Mouse (Mus musculus): ENCODE data around the gene Dock8. TPM values are rescaled to one million over a fixed set of nuclear protein-coding genes. Genes with fewer than 3 reads are reported as not detected.
"Not testable (repeated sequence)": the region's sequence is repeated elsewhere in the genome, so short reads cannot be mapped to it uniquely, and the experiment has no call there.

Gene Dock8
- polyA plus RNA-seq, 1 experiment from 2014 or later = 2.2 TPM

DNA sequence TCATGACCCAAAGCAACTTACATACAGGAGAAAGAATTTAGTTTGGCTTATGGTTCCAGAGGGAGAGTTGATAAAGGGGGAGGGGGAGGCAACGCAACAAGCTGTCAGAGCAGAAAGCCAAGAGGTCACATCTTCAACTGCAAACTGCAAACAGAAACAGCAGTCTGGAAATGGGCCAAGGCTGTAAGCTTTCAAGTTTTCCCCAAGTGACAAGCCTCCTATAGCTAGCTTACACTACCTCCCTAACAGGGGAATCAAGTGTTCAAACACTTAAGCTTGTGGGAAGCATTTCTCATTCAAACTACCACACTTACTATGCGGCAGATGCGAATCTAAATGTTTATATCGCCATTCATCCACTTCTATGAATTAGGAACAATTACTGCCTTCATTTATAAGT is 4.5 kb downstream of the Dock8 start:
- WGBS = 57% methylated on average over 4 of the region's 4 CpGs
- no peaks in the 10 kb centered on the region for H3K9me3 ChIP-seq
- H3K9ac ChIP-seq = no peak overlapping the region
- no peak overlapping the region for H3K4me3 ChIP-seq
- no peak overlapping the region for H3K4me2 ChIP-seq
- H3K27me3 ChIP-seq = peaks cover 51% of the 10 kb centered on the region
- H3K36me3 ChIP-seq = no peaks in the 10 kb centered on the region
- H3K4me1 ChIP-seq (replicated peaks) = peaks cover 15% of the 10 kb centered on the region
- no peak overlapping the region for H3K27ac ChIP-seq
- no peak for ATAC-seq (ENCODE audit: low FRiP score)

- Histone ChIP-seq H3K9ac (no peak overlapping the region), H3K4me3 (no peak overlapping the region), H3K27ac (no peak overlapping the region), H3K27me3 (peaks cover 22% of the 10 kb centered on the region), H3K36me3 (no peaks in the 10 kb centered on the region), H3K4me2 (no peak overlapping the region), H3K9me3 (no peaks in the 10 kb centered on the region), H3K4me1 (replicated peaks) (no peaks in the 10 kb centered on the region; the same call in 1 of the 2 replicates)
- ATAC-seq (ENCODE audit: low FRiP score) = no peak
- WGBS = 68% methylated on average over 1 of the region's 1 CpGs
These were observed 7.4 kb downstream of the Dock8 start for GRCm38 (mm10) chr19:25006686-25007085.

DNA sequence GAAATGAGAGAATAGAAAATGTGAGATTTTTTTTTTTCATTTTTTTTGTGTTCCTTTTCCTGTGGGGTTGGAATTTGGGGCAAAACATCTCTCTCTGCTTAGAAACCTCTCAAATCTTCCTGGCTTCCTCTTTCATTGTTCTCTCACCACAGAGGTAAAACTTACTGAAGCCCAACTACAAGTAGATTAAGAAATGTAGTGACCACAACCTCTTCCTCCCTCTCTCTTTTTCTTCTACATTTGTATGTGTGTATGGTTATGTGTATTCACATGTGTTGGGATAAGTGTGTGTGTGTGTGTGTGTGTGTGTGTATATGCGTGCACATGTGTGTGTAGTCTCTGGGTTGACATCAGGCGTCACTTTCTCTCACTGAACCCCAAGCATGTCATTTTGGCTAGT is 9.2 kb downstream of the Dock8 start:
- no peaks in the 10 kb centered on the region for H3K9me3 ChIP-seq
- H3K4me1 ChIP-seq (replicated peaks) = no peaks in the 10 kb centered on the region; the same call in 1 of the 2 replicates
- no peak overlapping the region for H3K9ac ChIP-seq
- ATAC-seq (ENCODE audit: low FRiP score) = no peak
- H3K4me2 ChIP-seq = no peak overlapping the region
- no peak overlapping the region for H3K4me3 ChIP-seq
- 0 out of 2 replicates have a peak, but pooled peaks cover 5% of the 10 kb centered on the region for H3K27me3 ChIP-seq
- WGBS = 86% methylated on average over 2 of the region's 2 CpGs
- H3K27ac ChIP-seq = no peak overlapping the region
- no peaks in the 10 kb centered on the region for H3K36me3 ChIP-seq

DNA sequence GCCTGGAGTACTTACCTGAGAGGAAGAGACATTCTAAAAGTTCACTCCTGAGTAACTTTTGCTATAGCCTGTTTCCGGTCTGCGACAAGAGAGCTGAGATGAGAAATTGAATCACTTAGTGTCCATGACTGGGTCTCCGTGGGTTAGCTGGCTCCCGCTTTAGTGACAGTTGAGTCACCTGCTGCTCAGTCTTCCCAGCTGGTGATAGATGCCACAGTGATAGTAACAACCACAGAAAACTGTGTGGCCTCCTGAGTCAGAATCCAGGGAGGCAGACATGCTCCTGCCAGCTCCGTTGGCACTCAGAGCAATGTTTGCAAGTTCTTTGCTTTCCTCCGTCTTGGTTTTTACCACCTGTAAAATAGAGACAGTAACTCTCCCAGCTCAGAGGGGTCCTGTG is 23.4 kb downstream of the Dock8 start:
- H3K4me3 ChIP-seq = no peak overlapping the region
- no peaks in the 10 kb centered on the region for H3K9me3 ChIP-seq
- 86% methylated on average over 6 of the region's 6 CpGs for WGBS
- H3K27ac ChIP-seq = no peak overlapping the region
- H3K9ac ChIP-seq = no peak overlapping the region
- H3K4me1 ChIP-seq (replicated peaks) = no peaks in the 10 kb centered on the region
- no peaks in the 10 kb centered on the region for H3K36me3 ChIP-seq
- H3K4me2 ChIP-seq = no peak overlapping the region
- no peak for ATAC-seq (ENCODE audit: low FRiP score)
- no peaks in the 10 kb centered on the region for H3K27me3 ChIP-seq

DNA sequence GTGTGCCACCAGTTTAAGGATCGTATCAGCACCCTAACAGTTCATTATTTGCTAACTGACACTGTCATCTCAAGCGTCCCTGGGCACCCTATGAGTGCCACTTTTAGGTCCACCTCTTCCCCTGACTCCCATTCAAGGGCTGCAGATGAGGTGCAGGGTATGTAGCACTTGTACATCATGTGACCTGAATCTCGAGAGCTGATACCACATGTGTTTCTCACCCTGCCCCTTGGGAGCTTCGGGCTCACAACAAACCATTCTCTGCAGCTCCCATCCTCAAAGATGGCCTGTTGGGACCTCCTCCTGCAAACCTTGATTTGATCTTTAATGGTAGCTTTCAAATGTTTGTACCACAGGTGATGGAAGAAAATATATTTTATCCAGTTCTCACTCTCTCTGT is 32.4 kb downstream of the Dock8 start:
- WGBS = 81% methylated on average over 4 of the region's 4 CpGs
- Histone ChIP-seq H3K36me3 (no peaks in the 10 kb centered on the region), H3K4me2 (no peak overlapping the region), H3K4me3 (no peak overlapping the region), H3K9ac (no peak overlapping the region), H3K4me1 (replicated peaks) (no peaks in the 10 kb centered on the region), H3K27me3 (no peaks in the 10 kb centered on the region), H3K9me3 (no peaks in the 10 kb centered on the region), H3K27ac (no peak overlapping the region)
- no peak for ATAC-seq (ENCODE audit: low FRiP score)

DNA sequence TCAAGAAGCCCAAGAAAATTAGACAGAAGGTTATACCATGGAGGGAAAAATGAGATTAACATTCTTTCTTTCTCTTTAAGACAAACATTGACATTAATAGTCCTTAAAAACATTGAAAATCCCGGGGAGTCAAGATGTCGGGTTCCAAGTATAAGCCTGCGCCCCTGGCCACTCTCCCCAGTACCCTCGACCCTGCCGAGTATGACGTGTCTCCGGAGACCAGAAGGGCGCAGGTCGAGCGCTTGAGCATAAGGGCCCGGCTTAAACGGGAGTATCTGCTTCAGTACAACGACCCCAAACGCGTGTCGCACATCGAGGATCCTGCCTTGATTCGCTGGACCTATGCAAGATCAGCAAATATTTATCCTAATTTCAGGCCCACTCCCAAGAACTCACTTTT is 33.7 kb downstream of the Dock8 start:
- H3K27ac ChIP-seq = not testable (repeated sequence)

GRCm38 (mm10) chr19:25035825-25036224 is 36.5 kb downstream of the Dock8 start:
- no peak overlapping the region for H3K4me3 ChIP-seq
- H3K9ac ChIP-seq = no peak overlapping the region
- ATAC-seq (ENCODE audit: low FRiP score) = no peak
- H3K27ac ChIP-seq = no peak overlapping the region
- no peaks in the 10 kb centered on the region for H3K4me1 ChIP-seq (replicated peaks)
- WGBS = 91% methylated on average over 6 of the region's 6 CpGs
- no peaks in the 10 kb centered on the region for H3K27me3 ChIP-seq
- H3K36me3 ChIP-seq = no peaks in the 10 kb centered on the region
- H3K4me2 ChIP-seq = no peak overlapping the region
- H3K9me3 ChIP-seq = no peaks in the 10 kb centered on the region

More for the DNA sequence above, 33.7 kb downstream of the Dock8 start:
- not testable (repeated sequence) for ATAC-seq (ENCODE audit: low FRiP score); H3K9ac ChIP-seq; H3K4me2 ChIP-seq; H3K9me3 ChIP-seq; H3K36me3 ChIP-seq; H3K4me3 ChIP-seq; H3K27me3 ChIP-seq; H3K4me1 ChIP-seq (replicated peaks)
- 93% methylated on average over 8 of the region's 18 CpGs for WGBS

DNA sequence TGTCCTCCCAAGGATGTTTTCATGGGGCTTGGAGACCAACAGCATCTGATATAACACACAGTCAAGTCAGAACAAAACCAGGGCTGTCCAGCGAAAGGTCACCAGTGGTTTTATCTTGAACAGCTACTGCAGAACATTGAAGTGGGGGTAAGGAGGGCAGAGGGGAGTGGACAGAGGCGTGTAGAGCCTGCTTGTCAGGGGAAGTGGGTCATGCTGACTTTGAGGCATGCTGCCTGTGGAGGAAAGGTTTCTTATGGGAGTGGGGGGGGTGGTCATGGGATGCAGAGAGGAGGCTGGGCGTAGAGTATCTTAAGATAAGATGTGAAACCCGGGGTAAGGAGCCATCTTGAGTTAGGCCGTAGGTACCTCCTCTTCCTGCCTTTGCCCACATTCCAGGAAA is 37.5 kb downstream of the Dock8 start:
- no peak overlapping the region for H3K9ac ChIP-seq
- H3K4me3 ChIP-seq = no peak overlapping the region
- no peak overlapping the region for H3K4me2 ChIP-seq
- WGBS = 89% methylated on average over 5 of the region's 5 CpGs
- no peaks in the 10 kb centered on the region for H3K27me3 ChIP-seq
- no peaks in the 10 kb centered on the region for H3K36me3 ChIP-seq
- no peaks in the 10 kb centered on the region for H3K4me1 ChIP-seq (replicated peaks)
- no peaks in the 10 kb centered on the region for H3K9me3 ChIP-seq
- no peak overlapping the region for H3K27ac ChIP-seq
- ATAC-seq (ENCODE audit: low FRiP score) = no peak

DNA sequence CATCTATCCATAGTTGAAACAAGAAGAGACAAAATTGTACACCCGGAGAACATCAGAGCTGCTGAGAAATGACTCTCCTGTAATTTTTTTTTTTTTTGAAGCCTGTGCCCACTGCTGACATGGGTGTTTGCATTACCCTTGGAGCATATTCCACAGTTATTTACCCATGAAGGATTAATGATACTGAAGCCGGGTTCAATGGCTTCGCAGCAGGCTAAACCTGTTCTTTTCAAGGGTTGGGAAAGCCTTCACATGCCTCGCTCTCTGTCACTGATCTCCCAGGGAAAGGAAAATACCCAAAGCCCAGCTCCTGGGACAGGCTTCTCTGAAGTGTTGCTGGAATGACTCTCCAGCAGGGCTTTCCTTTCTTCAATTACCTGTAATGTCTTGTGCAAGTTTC is 37.9 kb downstream of the Dock8 start:
- H3K27me3 ChIP-seq = no peaks in the 10 kb centered on the region
- H3K27ac ChIP-seq = no peak overlapping the region
- H3K36me3 ChIP-seq = no peaks in the 10 kb centered on the region
- H3K4me2 ChIP-seq = no peak overlapping the region
- WGBS = 79% methylated on average over 4 of the region's 4 CpGs
- no peaks in the 10 kb centered on the region for H3K9me3 ChIP-seq
- H3K4me1 ChIP-seq (replicated peaks) = no peaks in the 10 kb centered on the region
- H3K4me3 ChIP-seq = no peak overlapping the region
- no peak for ATAC-seq (ENCODE audit: low FRiP score)
- H3K9ac ChIP-seq = no peak overlapping the region

DNA sequence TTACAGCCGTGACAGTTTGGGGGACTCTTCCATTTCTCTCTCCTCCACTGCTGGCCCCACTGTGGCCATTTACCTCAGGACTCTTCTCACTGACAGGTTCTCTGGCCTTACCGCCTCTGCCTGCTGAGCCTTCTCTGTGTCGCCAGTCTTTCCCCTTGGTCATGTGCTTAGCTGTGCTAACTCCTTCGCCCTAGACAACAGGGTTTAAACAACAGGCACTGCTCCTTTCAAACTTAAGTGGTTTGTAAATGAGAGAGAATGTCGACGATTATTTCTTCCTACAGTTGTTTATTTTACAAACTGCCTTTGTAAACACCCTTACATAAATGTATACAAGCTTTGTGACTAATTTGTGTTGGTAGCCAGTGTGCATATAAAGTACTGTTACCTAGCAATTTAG is 39.0 kb downstream of the Dock8 start:
- no peaks in the 10 kb centered on the region for H3K36me3 ChIP-seq
- H3K4me3 ChIP-seq = no peak overlapping the region
- H3K4me2 ChIP-seq = no peak overlapping the region
- H3K4me1 ChIP-seq (replicated peaks) = no peaks in the 10 kb centered on the region
- H3K9me3 ChIP-seq = no peaks in the 10 kb centered on the region
- ATAC-seq (ENCODE audit: low FRiP score) = no peak
- no peak overlapping the region for H3K27ac ChIP-seq
- 59% methylated on average over 6 of the region's 6 CpGs for WGBS
- no peak overlapping the region for H3K9ac ChIP-seq
- H3K27me3 ChIP-seq = no peaks in the 10 kb centered on the region

DNA sequence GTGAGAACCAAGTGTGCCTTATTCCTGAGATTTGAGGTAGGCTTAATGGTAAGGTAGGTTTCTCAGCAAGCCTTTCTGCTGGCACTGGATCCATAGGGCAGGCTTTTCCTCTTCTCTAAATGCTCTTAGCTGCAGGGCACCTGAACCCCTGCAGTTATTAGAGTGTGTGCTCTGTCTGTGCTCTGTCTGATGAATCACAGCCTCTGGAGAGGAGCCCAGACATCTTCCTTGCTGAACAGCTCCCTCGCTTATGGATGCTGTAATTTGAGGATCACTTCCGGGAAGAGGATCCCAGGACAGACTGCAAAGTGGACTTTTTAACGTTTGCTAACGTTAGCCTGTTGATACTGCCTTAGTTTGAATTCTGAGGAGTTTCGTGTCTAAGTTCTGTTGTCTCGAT is 41.9 kb downstream of the Dock8 start:
- ATAC-seq (ENCODE audit: low FRiP score) = no peak
- no peak overlapping the region for H3K4me3 ChIP-seq
- WGBS = 62% methylated on average over 6 of the region's 6 CpGs
- no peaks in the 10 kb centered on the region for H3K27me3 ChIP-seq
- H3K9me3 ChIP-seq = no peaks in the 10 kb centered on the region
- no peak overlapping the region for H3K9ac ChIP-seq
- no peaks in the 10 kb centered on the region for H3K36me3 ChIP-seq
- H3K4me2 ChIP-seq = no peak overlapping the region
- H3K27ac ChIP-seq = no peak overlapping the region
- no peaks in the 10 kb centered on the region for H3K4me1 ChIP-seq (replicated peaks)

GRCm38 (mm10) chr19:25042973-25043372 is 43.6 kb downstream of the Dock8 start:
- Histone ChIP-seq H3K27ac (no peak overlapping the region), H3K9me3 (no peaks in the 10 kb centered on the region), H3K27me3 (no peaks in the 10 kb centered on the region), H3K36me3 (no peaks in the 10 kb centered on the region), H3K4me2 (no peak overlapping the region), H3K9ac (no peak overlapping the region), H3K4me3 (no peak overlapping the region), H3K4me1 (replicated peaks) (no peaks in the 10 kb centered on the region)
- 88% methylated on average over 11 of the region's 11 CpGs for WGBS
- ATAC-seq (ENCODE audit: low FRiP score) = no peak

- Histone ChIP-seq H3K9ac (no peak overlapping the region), H3K36me3 (no peaks in the 10 kb centered on the region), H3K9me3 (no peaks in the 10 kb centered on the region), H3K4me1 (replicated peaks) (no peaks in the 10 kb centered on the region), H3K4me3 (no peak overlapping the region), H3K4me2 (no peak overlapping the region), H3K27me3 (no peaks in the 10 kb centered on the region), H3K27ac (no peak overlapping the region)
- 83% methylated on average over 3 of the region's 3 CpGs for WGBS
- ATAC-seq (ENCODE audit: low FRiP score) = no peak
These were observed 44.7 kb downstream of the Dock8 start for GRCm38 (mm10) chr19:25044057-25044456.

DNA sequence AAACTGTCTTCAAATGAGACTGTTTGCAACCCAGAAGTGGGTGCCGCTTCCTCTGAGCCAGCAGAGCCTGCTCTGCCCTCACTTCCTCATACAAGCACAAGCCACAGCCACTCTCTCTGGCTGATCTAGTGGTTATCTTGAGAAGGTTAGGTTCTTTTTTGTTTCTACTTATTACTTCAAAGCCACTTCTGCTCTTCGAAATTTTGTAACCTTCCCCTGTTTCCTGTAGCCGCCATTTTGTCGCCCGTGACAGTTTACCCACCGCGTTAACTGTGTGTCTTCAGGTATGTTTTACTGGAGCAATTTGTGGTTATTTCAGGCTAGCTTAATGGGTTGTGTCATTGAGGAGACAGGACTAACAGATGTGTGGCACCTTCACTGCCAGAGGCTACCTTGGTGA is 53.0 kb downstream of the Dock8 start:
- WGBS = 91% methylated on average over 7 of the region's 7 CpGs
- Histone ChIP-seq H3K9me3 (no peaks in the 10 kb centered on the region), H3K36me3 (no peaks in the 10 kb centered on the region), H3K9ac (no peak overlapping the region), H3K4me1 (replicated peaks) (no peaks in the 10 kb centered on the region), H3K4me3 (no peak overlapping the region), H3K27me3 (no peaks in the 10 kb centered on the region), H3K4me2 (no peak overlapping the region), H3K27ac (no peak overlapping the region)
- ATAC-seq (ENCODE audit: low FRiP score) = no peak
